Mouse (Mus musculus) liver, adult 2 months (tissue): ENCODE measurements around the gene Map3k13. TPM values are rescaled to one million over a fixed set of nuclear protein-coding genes. Genes with fewer than 3 reads are reported as not detected.
A peak's percentile ranks its signal among the peaks of the same experiment; 100 is the strongest.

Experiments
- DNase-seq: peaks from one replicate; pipeline ENCODE4 v3.0.0-alpha.2; 2011; ENCODE audit warnings: low read depth, low spot score; ENCODE audit errors: extremely low read depth
- H3K27ac ChIP-seq: fragments of 200-500 bp; replicated peaks from 2 replicates; pipeline ENCODE4 v1.5.1; 2012; ENCODE audit warnings: low read depth, mild to moderate bottlenecking, control low read depth, inconsistent platforms, low read length; ENCODE audit not compliant: insufficient read depth
- H3K27me3 ChIP-seq: fragments of 200-500 bp; 2 replicates; pipeline ENCODE4 v1.6.1; 2012; ENCODE audit warnings: mild to moderate bottlenecking, moderate library complexity, low read length, inconsistent platforms; ENCODE audit not compliant: control insufficient read depth, insufficient read depth
- H3K36me3 ChIP-seq: fragments of 200-500 bp; 2 replicates; pipeline ENCODE4 v1.6.1; 2012; ENCODE audit warnings: low read length, inconsistent platforms; ENCODE audit not compliant: control insufficient read depth, insufficient read depth
- H3K4me1 ChIP-seq: fragments of 200-500 bp; 2 replicates; pipeline ENCODE4 v1.6.1; 2011; ENCODE audit warnings: low read length; ENCODE audit not compliant: control insufficient read depth, insufficient read depth
- H3K4me3 ChIP-seq: fragments of 200-500 bp; 2 replicates; pipeline ENCODE4 v1.5.1; 2011; ENCODE audit warnings: low read depth, mild to moderate bottlenecking, control low read depth, low read length, moderate library complexity; ENCODE audit not compliant: insufficient read depth
- H3K79me2 ChIP-seq: fragments of 200-500 bp; 2 replicates; pipeline ENCODE4 v1.6.1; 2012; ENCODE audit warnings: inconsistent platforms, mild to moderate bottlenecking, low read length, moderate library complexity; ENCODE audit not compliant: control insufficient read depth, insufficient read depth
- H3K9ac ChIP-seq: fragments of 200-500 bp; 2 replicates; pipeline ENCODE4 v1.6.1; 2012; ENCODE audit warnings: low read depth, mild to moderate bottlenecking, control low read depth, inconsistent platforms, low read length
- CTCF ChIP-seq: fragments of 200-500 bp; IDR thresholded peaks from 2 replicates; pipeline ENCODE4 v1.5.1; 2011; ENCODE audit warnings: low read depth, low read length, control low read depth
- POLR2A ChIP-seq: fragments of 200-500 bp; IDR thresholded peaks from 2 replicates; pipeline ENCODE4 v1.6.1; 2011; ENCODE audit warnings: low read length, control low read depth; ENCODE audit not compliant: insufficient read depth; ENCODE audit errors: extremely low read depth
- WGBS: fragments of 180-500 bp; shearing (Covaris S2); methylation state at CpG from one replicate; pipeline ENCODE4 v1.1.7; 2018; 5-methylcytosine and 5-hydroxymethylcytosine counted together
- polyA plus RNA-seq: library from polyadenylated mRNA; depleted of rRNA; stranded (reverse); fragments of >200 nt; gene quantifications from 2 replicates; pipeline ENCODE4 v1.2.3, GENCODE M21; 2012
- total RNA-seq: library from RNA; depleted of rRNA; stranded (reverse); fragments of >200 nt; gene quantifications from 2 replicates; pipeline ENCODE4 v1.2.3, GENCODE M21; 2014

The Map3k13 gene
- total and polyA plus RNA-seq, 2 experiments: 3.8 to 7.0 TPM

DNA sequence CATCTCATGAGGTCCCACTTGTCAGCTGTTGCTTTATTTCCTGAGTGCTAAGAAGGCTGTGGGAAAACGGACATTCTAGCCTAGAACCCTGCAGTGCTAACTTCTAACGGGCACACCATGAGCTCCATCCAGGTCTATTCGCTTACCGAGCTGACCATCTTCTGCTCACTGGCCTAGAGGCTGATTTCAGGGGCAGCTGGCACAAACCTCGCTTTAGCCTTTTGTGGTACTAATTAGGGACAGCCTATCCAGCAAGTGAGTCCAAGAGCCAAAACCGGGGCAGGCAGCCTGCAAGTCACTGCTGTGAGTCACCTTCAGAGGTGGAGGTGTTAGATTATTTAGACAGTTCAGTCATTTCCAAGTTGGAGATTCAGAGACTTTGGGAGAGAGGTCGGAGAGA, 122.5 kb downstream of the Map3k13 start:
- DNase-seq: no peak
- H3K9ac ChIP-seq: no peak overlapping the region
- WGBS: 93% methylated on average over 7 of the region's 7 CpGs

DNA sequence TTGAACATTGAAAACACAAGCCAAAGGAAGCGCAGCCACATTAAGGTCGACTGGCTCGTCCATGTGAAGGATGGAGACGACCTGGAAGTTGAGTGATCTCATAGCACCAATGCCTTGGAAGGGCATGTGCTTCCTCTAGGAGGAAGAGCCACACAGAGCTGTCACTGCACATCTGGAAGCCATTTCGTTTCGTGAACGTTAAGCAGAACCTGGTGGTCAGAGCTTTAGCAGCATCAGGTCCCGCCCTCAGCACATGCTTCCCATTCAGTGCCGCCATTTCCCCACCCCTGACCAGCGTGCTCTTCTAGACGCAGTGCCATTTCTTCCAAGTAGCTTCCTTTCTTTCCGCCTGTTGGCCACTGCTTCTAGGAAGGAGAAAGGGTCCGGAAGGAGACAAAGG, 134.3 kb downstream of the Map3k13 start:
- Histone ChIP-seq H3K4me3 (no peak overlapping the region), H3K27ac (no peak overlapping the region), H3K9ac (no peak overlapping the region), H3K79me2 (no peaks in the 10 kb centered on the region), H3K27me3 (no peaks in the 10 kb centered on the region), H3K36me3 (peaks cover 27% of the 10 kb centered on the region), H3K4me1 (no peaks in the 10 kb centered on the region)
- DNase-seq: no peak
- TF ChIP-seq POLR2A (no peak), CTCF (no peak)
- 87% methylated on average over 13 of the region's 13 CpGs for WGBS

More for the DNA sequence above, 122.5 kb downstream of the Map3k13 start:
- Histone ChIP-seq H3K4me3 (no peak overlapping the region), H3K79me2 (no peaks in the 10 kb centered on the region), H3K27ac (no peak overlapping the region), H3K27me3 (no peaks in the 10 kb centered on the region), H3K4me1 (no peaks in the 10 kb centered on the region), H3K36me3 (peaks cover 64% of the 10 kb centered on the region)
- TF ChIP-seq POLR2A: no peak
- no peak for TF ChIP-seq CTCF

DNA sequence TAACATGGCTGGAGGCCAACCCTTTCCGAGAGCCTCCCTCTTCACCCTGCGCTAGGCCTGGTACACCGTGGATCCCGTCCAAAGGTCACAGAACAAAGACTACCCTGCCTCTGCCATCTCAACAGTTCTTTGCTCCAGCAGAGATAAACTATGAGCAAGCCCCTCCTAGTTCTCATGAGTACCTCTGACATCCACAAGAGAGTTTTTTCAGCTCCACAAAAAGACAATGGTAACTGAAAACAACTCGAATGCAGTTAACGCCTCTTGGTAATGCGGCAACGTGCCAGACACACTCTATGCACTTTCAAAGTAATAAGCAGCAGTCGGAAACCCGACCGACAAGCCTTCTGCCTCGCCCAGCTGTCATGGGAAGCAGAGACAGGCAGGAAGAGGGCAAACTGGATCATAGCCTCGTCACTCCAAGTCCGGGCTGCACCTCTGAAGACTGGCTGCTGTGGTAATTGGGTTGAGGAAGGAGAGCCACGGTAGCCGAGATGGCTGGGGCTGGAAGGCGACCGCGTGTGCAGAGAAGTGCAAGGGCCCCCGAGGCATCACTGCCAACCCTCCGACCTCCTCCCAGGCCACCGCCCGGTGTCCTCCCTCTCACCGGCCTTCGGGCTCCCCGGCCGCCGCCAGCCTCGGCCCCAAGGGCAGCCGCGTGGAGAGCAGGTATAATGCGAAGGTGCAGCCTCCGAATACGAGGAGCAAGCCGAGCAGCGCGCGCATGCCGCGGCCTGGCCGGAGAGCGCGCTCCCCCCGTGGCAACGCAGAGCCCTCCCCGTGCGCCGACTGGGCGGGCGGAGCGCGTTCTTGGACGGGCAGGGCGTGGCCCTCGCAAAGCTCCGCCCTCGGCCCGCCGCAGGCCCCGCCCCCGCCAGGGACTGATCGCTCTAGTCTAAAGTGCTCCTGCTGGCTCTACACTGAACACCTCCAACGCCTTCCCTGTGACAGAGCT, 152.9 kb downstream of the Map3k13 start, which contains the start of gene Tmem41a:
Gene Tmem41a (minus strand): TSS at position 792 of the 955 bp plus-strand sequence.
- Histone ChIP-seq H3K27ac (peak within 1 kb of the TSS; percentile 41), H3K79me2 (no peaks in the 10 kb centered on the region; the same call in 1 of the 2 replicates), H3K9ac (peak within 1 kb of the TSS; percentile 80), H3K36me3 (no peaks in the 10 kb centered on the region), H3K4me3 (peak within 1 kb of the TSS; percentile 71), H3K27me3 (no peaks in the 10 kb centered on the region), H3K4me1 (no peaks in the 10 kb centered on the region; the same call in 1 of the 2 replicates)
- under 1% methylated on average over 63 of the region's 63 CpGs for WGBS
- peak; percentile 76 for DNase-seq
- peak; percentile 77 for TF ChIP-seq POLR2A
- TF ChIP-seq CTCF: no peak

DNA sequence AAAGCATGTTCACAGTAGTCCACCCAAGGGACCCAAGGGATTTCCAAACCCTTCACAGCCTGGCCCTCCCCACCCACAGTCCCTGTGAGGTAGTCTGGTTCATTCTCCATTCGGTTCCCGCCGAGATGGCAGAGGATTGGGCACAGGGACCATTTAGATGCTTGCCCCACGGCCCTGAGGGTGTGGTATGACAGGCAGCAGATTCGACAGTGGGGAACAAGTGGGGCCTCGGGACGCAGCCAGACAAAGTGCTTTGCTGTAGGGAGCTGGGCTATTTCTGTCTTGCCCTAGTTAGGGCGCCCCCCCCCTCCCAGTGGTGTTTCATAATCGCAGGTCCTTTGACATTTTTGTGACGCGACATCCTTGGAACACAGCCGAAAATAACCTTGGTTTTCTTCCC, 161.4 kb downstream of the Map3k13 start:
- no peaks in the 10 kb centered on the region for H3K36me3 ChIP-seq
- no peaks in the 10 kb centered on the region for H3K79me2 ChIP-seq
- H3K27ac ChIP-seq: no peak overlapping the region
- 77% methylated on average over 12 of the region's 12 CpGs for WGBS
- no peaks in the 10 kb centered on the region for H3K27me3 ChIP-seq
- no peaks in the 10 kb centered on the region for H3K4me1 ChIP-seq
- no peak overlapping the region for H3K4me3 ChIP-seq
- no peak overlapping the region for H3K9ac ChIP-seq
- DNase-seq: no peak
- TF ChIP-seq CTCF (no peak), POLR2A (no peak)

DNA sequence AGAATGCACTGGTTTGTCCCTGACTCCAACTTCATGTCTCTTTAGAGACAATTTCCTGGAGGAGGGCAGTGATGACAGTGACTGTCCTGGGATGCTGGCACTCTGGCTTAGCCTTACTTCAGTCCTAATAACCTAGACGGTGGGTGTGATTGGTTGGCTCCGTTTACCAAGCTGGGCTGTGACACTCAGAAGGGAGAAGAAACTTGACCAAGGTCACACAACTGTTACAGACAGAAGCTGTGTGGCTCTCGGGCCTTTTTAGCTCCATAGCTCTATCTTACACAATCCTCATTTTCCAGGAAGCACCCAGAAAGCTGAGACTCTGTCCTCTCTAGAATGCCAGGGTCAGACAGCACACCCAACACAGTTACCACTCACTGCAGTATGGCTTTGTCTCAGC, 171.4 kb downstream of the Map3k13 start:
- Histone ChIP-seq H3K27me3 (no peaks in the 10 kb centered on the region), H3K27ac (no peak overlapping the region), H3K4me3 (no peak overlapping the region), H3K79me2 (no peaks in the 10 kb centered on the region), H3K36me3 (no peaks in the 10 kb centered on the region), H3K4me1 (no peaks in the 10 kb centered on the region), H3K9ac (no peak overlapping the region)
- DNase-seq: no peak
- TF ChIP-seq CTCF (no peak), POLR2A (no peak)
- WGBS: 54% methylated on average over 3 of the region's 3 CpGs

DNA sequence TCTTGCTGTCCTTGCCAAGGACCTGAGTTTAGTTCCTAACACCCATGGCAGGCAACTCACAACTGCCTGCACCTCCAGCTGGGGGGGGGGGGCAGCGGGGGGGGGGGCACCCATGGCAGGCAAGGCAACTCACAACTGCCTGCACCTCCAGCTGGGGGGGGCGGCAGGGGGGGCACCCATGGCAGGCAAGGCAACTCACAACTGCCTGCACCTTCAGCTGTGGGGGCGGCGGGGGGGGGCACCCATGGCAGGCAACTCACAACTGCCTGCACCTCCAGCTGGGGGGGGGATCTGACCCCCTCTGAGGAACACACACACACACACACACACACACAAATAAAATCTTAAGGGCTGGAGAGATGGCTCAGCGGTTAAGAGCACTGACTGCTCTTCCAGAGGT, 175.7 kb downstream of the Map3k13 start:
- Histone ChIP-seq H3K9ac (no peak overlapping the region), H3K4me3 (no peak overlapping the region), H3K79me2 (no peaks in the 10 kb centered on the region), H3K27me3 (no peaks in the 10 kb centered on the region), H3K4me1 (no peaks in the 10 kb centered on the region), H3K36me3 (no peaks in the 10 kb centered on the region), H3K27ac (no peak overlapping the region)
- TF ChIP-seq CTCF (no peak), POLR2A (no peak)
- no peak for DNase-seq
- WGBS: 88% methylated on average over 5 of the region's 5 CpGs
